Mouse (Mus musculus) natural killer cell, adult 2 months (primary cell): ENCODE results near the gene Sf3b1.
"Not testable (repeated sequence)": the region's sequence is repeated elsewhere in the genome, so short reads cannot be mapped to it uniquely, and the experiment has no call there.

Experiments
- DNase-seq, 2 experiments: peaks; one replicate each; pipeline ENCODE4 v3.0.0; 2022; ENCODE audit warnings: low spot score in 2 of 2

Sf3b1 gene

DNA sequence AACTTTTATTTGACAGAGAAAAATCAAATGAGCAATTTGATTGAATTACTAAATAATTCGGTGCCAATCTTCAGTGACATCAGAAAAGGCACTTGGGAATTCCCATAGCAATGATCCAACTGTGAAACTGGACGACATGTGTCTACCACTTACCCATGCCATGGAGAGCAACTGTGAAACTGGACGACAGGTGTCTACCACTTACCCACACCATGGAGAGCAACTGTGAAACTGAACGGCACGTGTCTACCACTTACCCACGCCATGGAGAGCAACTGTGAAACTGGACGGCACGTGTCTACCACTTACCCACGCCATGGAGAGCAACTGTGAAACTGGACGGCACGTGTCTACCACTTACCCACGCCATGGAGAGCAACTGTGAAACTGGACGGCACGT is 70.3 kb downstream of the Sf3b1 start:
- not testable (repeated sequence) for DNase-seq

DNA sequence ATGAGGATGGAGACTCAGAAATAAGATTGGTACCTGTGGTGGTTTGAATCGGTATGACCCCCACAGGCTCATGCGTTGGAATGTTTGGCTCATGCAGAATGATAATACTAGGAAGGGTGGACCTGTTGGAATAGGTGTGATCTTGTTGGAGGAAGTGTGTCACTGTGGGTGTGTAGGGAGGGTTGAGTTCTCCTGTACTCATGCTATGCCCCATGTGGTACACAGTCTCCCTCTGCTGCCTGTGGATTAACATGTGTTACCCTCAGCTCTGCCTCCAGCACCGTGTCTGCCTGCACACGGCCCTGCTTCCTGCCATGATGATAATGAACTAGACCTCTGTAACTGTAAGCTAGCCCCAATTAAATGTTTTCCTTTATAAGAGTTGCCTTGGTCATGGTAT is 72.4 kb downstream of the Sf3b1 start:
- DNase-seq, result no peak

DNA sequence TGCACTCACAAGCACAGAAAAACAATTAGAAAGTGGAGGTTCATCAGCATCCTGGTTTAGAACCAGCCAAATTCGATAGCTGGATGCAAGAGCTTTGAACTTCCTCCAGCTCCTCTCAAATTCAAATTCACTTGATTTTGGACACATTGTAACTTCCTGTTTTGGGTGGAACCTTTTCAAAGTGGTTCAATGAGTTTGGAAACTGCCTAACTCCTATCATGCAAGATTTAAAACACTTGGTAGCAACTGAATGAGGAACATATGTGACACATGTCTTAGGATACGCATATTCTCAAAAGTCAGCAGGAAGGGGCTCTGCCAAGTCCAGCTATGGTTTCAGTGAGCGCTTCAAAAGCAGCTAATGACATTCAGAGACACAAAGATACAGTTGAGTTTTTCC is 82.6 kb downstream of the Sf3b1 start:
- no peak for DNase-seq

DNA sequence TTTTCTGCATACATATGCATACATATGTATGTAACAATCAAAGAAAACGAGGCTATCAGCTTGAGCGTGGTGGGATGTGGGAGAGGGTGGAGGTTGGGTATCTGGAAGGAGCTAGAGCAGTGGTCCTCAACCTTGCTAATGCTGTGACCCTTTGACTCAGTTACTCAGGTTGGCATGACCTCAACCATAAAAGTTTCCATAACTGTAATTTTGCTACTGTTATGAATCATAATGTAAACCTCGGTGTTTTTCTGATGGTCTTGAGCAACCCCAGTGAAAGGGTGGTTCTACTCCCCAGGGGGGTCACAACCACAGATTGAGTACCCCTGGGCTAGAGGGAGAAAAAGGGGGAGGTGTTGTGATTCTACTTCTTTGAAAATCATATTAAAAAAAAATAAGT is 91.8 kb downstream of the Sf3b1 start:
- DNase-seq, result no peak
